Mouse (Mus musculus): ENCODE results near the gene Gm17402. TPM values are rescaled to one million over a fixed set of nuclear protein-coding genes. Genes with fewer than 3 reads are reported as not detected.

The Gm17402 gene
- polyA plus RNA-seq, 1 experiment: not detected

- TF ChIP-seq POLR2A (IDR thresholded peaks at IDR 0.05; ENCODE audit: borderline replicate concordance, extremely low read depth, insufficient read depth, insufficient read length, poor library complexity, severe bottlenecking) (no peak), CTCF (IDR thresholded peaks at IDR 0.05; ENCODE audit: borderline replicate concordance, extremely low read depth, insufficient read depth, insufficient read length) (peak; percentile 84; the same call in 1 of the 2 replicates)
- DNase-seq (ENCODE audit: low read depth): peak; percentile 87
Observed at GRCm38 (mm10) chr3:67352128-67352762, 22.7 kb downstream of the Gm17402 start.

DNA sequence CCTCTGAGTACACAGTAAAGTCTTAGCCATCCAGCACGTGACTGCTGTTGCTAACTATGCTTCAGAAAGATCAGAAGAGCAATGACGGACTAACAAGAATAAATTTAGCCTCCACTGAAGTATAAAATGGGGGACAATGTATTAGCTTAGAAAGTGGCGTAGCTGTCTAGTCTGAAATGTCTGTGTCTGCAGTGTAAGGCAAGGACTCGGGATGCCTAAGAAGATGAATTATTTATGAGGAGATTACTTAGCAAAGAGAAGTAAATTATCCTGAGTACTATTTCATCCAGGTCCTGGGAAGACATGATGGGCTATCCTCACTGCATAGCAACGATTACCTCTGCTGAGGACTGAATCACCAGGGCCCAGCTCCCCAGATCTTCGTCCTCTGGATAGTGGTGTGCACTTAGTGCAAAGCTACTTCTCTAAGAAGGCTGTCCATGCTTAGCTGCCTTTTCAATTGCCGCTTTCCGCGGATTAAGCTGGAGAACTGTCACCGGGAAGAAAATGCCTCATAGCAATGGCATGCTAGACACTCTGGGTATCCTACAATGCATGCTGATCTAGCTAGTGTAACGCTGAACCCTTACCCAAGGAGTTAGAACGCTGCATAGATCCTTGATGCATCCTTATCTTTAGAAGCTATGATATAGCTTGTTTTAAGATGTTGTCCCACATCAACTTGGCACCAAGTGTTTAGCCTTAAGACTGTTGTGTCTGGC, 23.4 kb downstream of the Gm17402 start:
- peak; percentile 50 for DNase-seq (ENCODE audit: low read depth)
- no peak for TF ChIP-seq CTCF (IDR thresholded peaks at IDR 0.05; ENCODE audit: borderline replicate concordance, extremely low read depth, insufficient read depth, insufficient read length)
- TF ChIP-seq POLR2A (IDR thresholded peaks at IDR 0.05; ENCODE audit: borderline replicate concordance, extremely low read depth, insufficient read depth, insufficient read length, poor library complexity, severe bottlenecking): no peak

DNA sequence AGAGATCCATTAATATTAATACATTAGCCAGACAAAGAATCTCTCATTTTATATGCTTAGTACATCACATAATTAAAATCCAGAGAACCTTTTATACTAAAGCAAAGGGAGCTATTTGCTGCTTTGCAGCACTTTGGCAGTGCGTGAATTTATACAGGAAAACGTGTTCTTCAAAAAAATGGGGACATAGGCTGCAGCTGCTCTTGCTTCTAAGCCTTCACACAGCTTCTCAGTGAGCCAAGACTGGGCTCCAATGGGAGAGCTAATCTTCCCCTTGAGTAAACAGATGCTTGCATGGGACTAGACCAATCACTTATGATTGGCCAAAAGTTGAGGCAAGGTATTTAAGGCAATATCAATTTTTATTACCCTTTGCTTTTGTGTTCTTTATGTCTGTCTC, 28.3 kb downstream of the Gm17402 start:
- TF ChIP-seq POLR2A (IDR thresholded peaks at IDR 0.05; ENCODE audit: borderline replicate concordance, extremely low read depth, insufficient read depth, insufficient read length, poor library complexity, severe bottlenecking) (no peak), CTCF (IDR thresholded peaks at IDR 0.05; ENCODE audit: borderline replicate concordance, extremely low read depth, insufficient read depth, insufficient read length) (no peak)

GRCm38 (mm10) chr3:67344599-67344998, 30.4 kb downstream of the Gm17402 start:
- DNase-seq (ENCODE audit: low read depth): peak; percentile 83
- no peak for TF ChIP-seq POLR2A (IDR thresholded peaks at IDR 0.05; ENCODE audit: borderline replicate concordance, extremely low read depth, insufficient read depth, insufficient read length, poor library complexity, severe bottlenecking)
- peak; percentile 79; the same call in 1 of the 2 replicates for TF ChIP-seq CTCF (IDR thresholded peaks at IDR 0.05; ENCODE audit: borderline replicate concordance, extremely low read depth, insufficient read depth, insufficient read length)

More for the DNA sequence above, 28.3 kb downstream of the Gm17402 start:
- peak; percentile 57 for DNase-seq (ENCODE audit: low read depth)

DNA sequence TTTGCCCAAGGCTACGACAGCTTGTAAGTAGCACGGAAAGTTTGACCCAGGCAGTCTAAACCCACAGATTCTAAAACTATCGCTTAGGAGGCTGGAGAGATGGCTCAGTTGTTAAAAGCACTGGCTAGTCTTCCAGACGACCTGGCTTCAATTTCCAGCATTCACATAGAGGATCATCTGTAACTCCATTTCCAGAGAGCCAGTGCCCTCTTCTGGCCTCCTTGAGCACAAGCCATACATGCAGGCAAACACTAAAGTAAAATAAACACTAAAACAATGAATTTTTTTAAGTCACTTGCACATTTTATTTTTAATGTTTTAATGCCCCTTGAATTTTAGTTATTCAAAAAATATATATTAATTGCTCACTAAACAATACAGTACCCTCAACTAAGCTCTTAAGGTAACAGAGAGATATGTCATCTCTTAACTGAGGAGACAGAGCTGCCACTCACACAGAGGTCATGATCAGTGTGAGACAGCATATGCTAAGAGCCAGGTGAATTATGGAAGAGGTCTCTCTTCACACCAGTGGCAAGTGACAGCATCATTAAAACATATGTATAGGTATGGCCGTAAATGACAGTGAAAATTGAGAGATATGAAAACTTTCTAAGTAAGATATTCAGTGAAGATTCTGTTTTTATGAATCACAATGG, 31.8 kb downstream of the Gm17402 start:
- TF ChIP-seq CTCF (IDR thresholded peaks at IDR 0.05; ENCODE audit: borderline replicate concordance, extremely low read depth, insufficient read depth, insufficient read length): peak; percentile 54; the same call in 1 of the 2 replicates
- no peak for TF ChIP-seq POLR2A (IDR thresholded peaks at IDR 0.05; ENCODE audit: borderline replicate concordance, extremely low read depth, insufficient read depth, insufficient read length, poor library complexity, severe bottlenecking)
- DNase-seq (ENCODE audit: low read depth): peak; percentile 77

GRCm38 (mm10) chr3:67340921-67341320, 34.0 kb downstream of the Gm17402 start:
- DNase-seq (ENCODE audit: low read depth): peak; percentile 63
- TF ChIP-seq CTCF (IDR thresholded peaks at IDR 0.05; ENCODE audit: borderline replicate concordance, extremely low read depth, insufficient read depth, insufficient read length) (no peak), POLR2A (IDR thresholded peaks at IDR 0.05; ENCODE audit: borderline replicate concordance, extremely low read depth, insufficient read depth, insufficient read length, poor library complexity, severe bottlenecking) (no peak)

DNA sequence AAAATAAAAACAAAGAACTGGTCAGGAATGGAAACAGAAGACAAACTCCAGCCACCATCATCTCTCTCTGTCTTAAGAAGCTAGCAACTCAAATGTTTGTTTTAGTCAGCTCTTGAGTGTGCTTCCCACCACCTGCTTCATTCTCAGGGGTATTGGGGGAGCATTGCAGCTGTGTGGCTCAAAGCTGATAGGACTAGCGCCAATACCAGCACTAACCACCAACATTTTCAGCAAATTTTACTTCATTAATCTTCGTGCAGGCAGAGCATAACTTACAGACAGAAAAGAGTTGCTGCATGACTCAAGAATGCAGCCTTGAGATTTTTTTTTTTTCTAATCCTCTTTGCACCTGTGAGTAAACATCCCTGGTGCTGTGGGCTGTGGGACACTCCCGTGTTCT, 35.4 kb downstream of the Gm17402 start:
- TF ChIP-seq POLR2A (IDR thresholded peaks at IDR 0.05; ENCODE audit: borderline replicate concordance, extremely low read depth, insufficient read depth, insufficient read length, poor library complexity, severe bottlenecking): no peak
- no peak for TF ChIP-seq CTCF (IDR thresholded peaks at IDR 0.05; ENCODE audit: borderline replicate concordance, extremely low read depth, insufficient read depth, insufficient read length)
- peak; percentile 40 for DNase-seq (ENCODE audit: low read depth)

DNA sequence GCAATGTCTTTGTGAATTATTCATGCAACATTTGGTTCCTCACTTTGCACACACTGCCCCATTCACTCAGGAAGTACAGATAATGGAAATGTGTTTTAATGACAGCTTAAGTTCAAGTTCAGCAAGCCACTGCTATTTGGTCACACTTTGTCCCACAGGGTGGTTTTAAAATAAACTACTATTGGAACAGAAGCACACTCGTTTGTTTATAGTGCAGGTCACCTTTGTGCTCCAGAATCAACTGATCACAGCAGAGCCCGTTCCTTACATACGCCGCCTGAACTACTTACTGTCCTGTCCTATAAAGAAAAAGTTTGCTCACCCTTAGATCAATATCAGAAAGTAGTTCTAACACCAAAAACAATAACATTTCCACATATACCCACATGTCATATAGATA, 52.5 kb downstream of the Gm17402 start:
- no peak for TF ChIP-seq CTCF (IDR thresholded peaks at IDR 0.05; ENCODE audit: borderline replicate concordance, extremely low read depth, insufficient read depth, insufficient read length)
- no peak for TF ChIP-seq POLR2A (IDR thresholded peaks at IDR 0.05; ENCODE audit: borderline replicate concordance, extremely low read depth, insufficient read depth, insufficient read length, poor library complexity, severe bottlenecking)
- no peak for DNase-seq (ENCODE audit: low read depth)

Other genes starting within 250 kb of the Gm17402 start
- gene Mlf1, start 1.1 kb downstream of the Gm17402 start, polyA plus RNA-seq (2012; rRNA removed): 11.1 and 14.0 TPM in 2 replicates
- gene Gfm1, start 54.9 kb upstream of the Gm17402 start, polyA plus RNA-seq (2012; rRNA removed): 22.5 and 24.2 TPM in 2 replicates
- gene Lxn, start 88.8 kb upstream of the Gm17402 start, polyA plus RNA-seq (2012; rRNA removed): 56.1 and 83.2 TPM in 2 replicates
- gene Rarres1, start 140.4 kb upstream of the Gm17402 start, polyA plus RNA-seq (2012; rRNA removed): 0.83 and 1.00 TPM in 2 replicates
- gene Mfsd1, start 207.6 kb upstream of the Gm17402 start, polyA plus RNA-seq (2012; rRNA removed): 24.1 and 29.3 TPM in 2 replicates